Mouse (Mus musculus) CH12.LX (cell line): ENCODE measurements around the gene Stox2. TPM values are rescaled to one million over a fixed set of nuclear protein-coding genes. Genes with fewer than 3 reads are reported as not detected.

Experiments
- DNase-seq: peaks from one replicate; pipeline ENCODE4 v3.0.0-alpha.2; 2013; ENCODE audit errors: extremely low read depth
- H3K27ac ChIP-seq: 2 replicates; pipeline ENCODE4 v1.5.1; 2012; ENCODE audit warnings: low read depth, mild to moderate bottlenecking, control low read depth, moderate library complexity; ENCODE audit not compliant: insufficient read depth
- H3K27me3 ChIP-seq: replicated peaks from 2 replicates; pipeline ENCODE3; 2012; ENCODE audit warnings: inconsistent platforms
- H3K36me3 ChIP-seq, 2 experiments: replicated peaks in 1 of 2; 2 replicates each; pipeline versions ENCODE3 to v1.6.1; 2012; ENCODE audit warnings: inconsistent platforms in 1 of 2, low read length in 1 of 2, mild to moderate bottlenecking in 1 of 2, mixed read lengths in 1 of 2, moderate library complexity in 1 of 2; ENCODE audit not compliant: control insufficient read depth in 1 of 2, insufficient read depth in 1 of 2
- H3K4me1 ChIP-seq, 2 experiments: 2 replicates each; pipeline ENCODE4 v1.6.1; 2012; ENCODE audit warnings: inconsistent platforms in 1 of 2, moderate library complexity in 1 of 2; ENCODE audit not compliant: insufficient read depth in 2 of 2, control insufficient read depth in 1 of 2
- H3K4me2 ChIP-seq: 2 replicates; pipeline ENCODE4 v1.6.1; 2012; ENCODE audit warnings: low read depth, mild to moderate bottlenecking, control low read depth; ENCODE audit not compliant: poor library complexity, insufficient read depth, severe bottlenecking
- H3K4me3 ChIP-seq, 3 experiments: fragments of 150-350 bp in 1 of 3; sonication (generic) in 1 of 3; replicated peaks in 1 of 3; 2 replicates each; pipeline versions ENCODE3 to v1.5.1; 2011 to 2012; ENCODE audit warnings: low read depth in 2 of 3, low read length in 2 of 3, mild to moderate bottlenecking in 2 of 3, moderate library complexity in 2 of 3, control low read depth in 1 of 3, improper control_type of control experiment in 1 of 3, inconsistent platforms in 1 of 3, mixed read lengths in 1 of 3; ENCODE audit not compliant: poor library complexity in 1 of 3
- H3K79me2 ChIP-seq: replicated peaks from 2 replicates; pipeline ENCODE4 v1.6.1; 2012; ENCODE audit warnings: mild to moderate bottlenecking, moderate library complexity; ENCODE audit not compliant: control insufficient read depth, poor library complexity, insufficient read depth, severe bottlenecking; ENCODE audit errors: extremely low read depth
- H3K9ac ChIP-seq: 2 replicates; pipeline ENCODE4 v1.6.1; 2012; ENCODE audit warnings: low read depth, mild to moderate bottlenecking, control low read depth, moderate library complexity; ENCODE audit not compliant: insufficient read depth
- H3K9me3 ChIP-seq: replicated peaks from 2 replicates; pipeline ENCODE3; 2012; ENCODE audit warnings: low read length, inconsistent platforms, mixed read lengths
- CHD1 ChIP-seq: IDR thresholded peaks from 2 replicates; pipeline ENCODE4 v1.6.1; 2012; ENCODE audit warnings: low read depth, low read length, improper control_type of control experiment, inconsistent platforms
- ELF1 ChIP-seq: IDR thresholded peaks from 2 replicates; pipeline ENCODE4 v1.6.1; 2014; ENCODE audit warnings: low read depth, mild to moderate bottlenecking, inconsistent platforms, low read length, improper control_type of control experiment
- EP300 ChIP-seq: IDR thresholded peaks from 2 replicates; pipeline ENCODE4 v1.6.1; 2011; ENCODE audit warnings: low read length, improper control_type of control experiment
- ETS1 ChIP-seq: conservative IDR thresholded peaks from 2 replicates; pipeline ENCODE4 v1.6.1; 2012; ENCODE audit warnings: low read depth, mild to moderate bottlenecking, inconsistent platforms, low read length, improper control_type of control experiment, moderate library complexity
- JUND ChIP-seq: conservative IDR thresholded peaks from 2 replicates; pipeline ENCODE4 v1.6.1; 2011; ENCODE audit warnings: low read depth, low read length, improper control_type of control experiment
- MAX ChIP-seq: IDR thresholded peaks from 2 replicates; pipeline ENCODE4 v1.6.1; 2011; ENCODE audit warnings: low read length, improper control_type of control experiment
- MAZ ChIP-seq: IDR thresholded peaks from 2 replicates; pipeline ENCODE4 v1.6.1; 2012; ENCODE audit warnings: low read depth, mild to moderate bottlenecking, inconsistent platforms, low read length, improper control_type of control experiment, moderate library complexity
- MEF2A ChIP-seq: IDR thresholded peaks from 2 replicates; pipeline ENCODE4 v1.6.1; 2014; ENCODE audit warnings: low read depth, mild to moderate bottlenecking, inconsistent platforms, low read length, improper control_type of control experiment, borderline replicate concordance
- MXI1 ChIP-seq: IDR thresholded peaks from 2 replicates; pipeline ENCODE4 v1.6.1; 2011; ENCODE audit warnings: mild to moderate bottlenecking, low read depth, low read length, improper control_type of control experiment
- NELFE ChIP-seq: IDR thresholded peaks from 2 replicates; pipeline ENCODE4 v1.6.1; 2011; ENCODE audit warnings: low read depth, low read length, improper control_type of control experiment
- POLR2AphosphoS2 ChIP-seq: IDR thresholded peaks from 2 replicates; pipeline ENCODE4 v1.6.1; 2011; ENCODE audit warnings: low read depth, low read length, improper control_type of control experiment
- RAD21 ChIP-seq: IDR thresholded peaks from 2 replicates; pipeline ENCODE4 v1.6.1; 2011; ENCODE audit warnings: low read depth, mild to moderate bottlenecking, low read length, improper control_type of control experiment, moderate library complexity
- TBP ChIP-seq: conservative IDR thresholded peaks from 2 replicates; pipeline ENCODE4 v1.6.1; 2011; ENCODE audit warnings: low read depth, low read length, improper control_type of control experiment
- UBTF ChIP-seq: IDR thresholded peaks from 2 replicates; pipeline ENCODE4 v1.6.1; 2012; ENCODE audit warnings: low read depth, mild to moderate bottlenecking, inconsistent platforms, low read length, improper control_type of control experiment, moderate library complexity
- USF1 ChIP-seq: IDR thresholded peaks from 2 replicates; pipeline ENCODE4 v1.6.1; 2014; ENCODE audit warnings: low read depth, mild to moderate bottlenecking, inconsistent platforms, low read length, improper control_type of control experiment
- USF2 ChIP-seq: conservative IDR thresholded peaks from 2 replicates; pipeline ENCODE4 v1.6.1; 2011; ENCODE audit warnings: low read depth, low read length, improper control_type of control experiment
- ZC3H11A ChIP-seq: IDR thresholded peaks from 2 replicates; pipeline ENCODE4 v1.6.1; 2012; ENCODE audit warnings: low read depth, mild to moderate bottlenecking, inconsistent platforms, low read length, improper control_type of control experiment
- ZKSCAN1 ChIP-seq: IDR thresholded peaks from 2 replicates; pipeline ENCODE4 v1.6.1; 2012; ENCODE audit warnings: low read depth, inconsistent platforms, low read length, improper control_type of control experiment, borderline replicate concordance
- ZNF384 ChIP-seq: IDR thresholded peaks from 2 replicates; pipeline ENCODE4 v1.6.1; 2012; ENCODE audit warnings: low read depth, low read length, improper control_type of control experiment, inconsistent platforms
- dilution Hi-C: fragments of 300-500 bp; cut with MboI; formaldehyde crosslinking; loops from 2 replicates; pipeline ENCODE4 v1.14.3; 2020; ENCODE audit warnings: low sequenced_read_pairs; ENCODE audit not compliant: extremely low pct_unique_long_range_greater_than_20kb, extremely low pct_ligation_motif_present
- in situ Hi-C: fragments of 300-500 bp; cut with MboI; formaldehyde crosslinking; loops from 3 replicates; pipeline ENCODE4 v1.14.3; 2019; ENCODE audit warnings: low sequenced_read_pairs, low pct_ligation_motif_present, low pct_unique_long_range_greater_than_20kb, mixed read lengths
- polyA plus RNA-seq: library from polyadenylated mRNA; unstranded; fragments of >175 nt; gene quantifications from 2 replicates; pipeline ENCODE4 v1.2.1, GENCODE M21; 2012; ENCODE audit warnings: low read depth; ENCODE audit not compliant: insufficient read length
- total RNA-seq, 2 experiments: library from RNA; depleted of rRNA; stranded (reverse); fragments of 300-350 nt in 1 of 2; fragments of >200 nt in 1 of 2; gene quantifications; 2 replicates each; pipeline ENCODE4 v1.2.3; 2012 to 2014

Gene Stox2
- total and polyA plus RNA-seq, 3 experiments, result 0.23 to 1.0 (median 0.42) TPM

- dilution Hi-C loops, result no loop called here
- Histone ChIP-seq H3K36me3 (no peaks in the 10 kb centered on the region), H3K4me3 (no peak overlapping the region), H3K9me3 (no peaks in the 10 kb centered on the region), H3K79me2 (no peaks in the 10 kb centered on the region), H3K9ac (no peak overlapping the region), H3K27ac (no peak overlapping the region), H3K27me3 (no peaks in the 10 kb centered on the region), H3K4me1 (peaks cover 0 to 2% of the 10 kb centered on the region in 2 experiments; a peak in 2 of 4 replicates), H3K4me2 (no peak overlapping the region)
- no peak for DNase-seq
- TF ChIP-seq POLR2AphosphoS2 (no peak), NELFE (no peak), CHD1 (no peak), TBP (no peak), MEF2A (no peak), USF2 (no peak), MXI1 (no peak), MAX (no peak), ZKSCAN1 (no peak), MAZ (no peak), ZNF384 (no peak), ETS1 (no peak), EP300 (no peak)
- in situ Hi-C loops, result no loop called here
Measured at GRCm38 (mm10) chr8:47363271-47363670, 82.9 kb downstream of the Stox2 start.

DNA sequence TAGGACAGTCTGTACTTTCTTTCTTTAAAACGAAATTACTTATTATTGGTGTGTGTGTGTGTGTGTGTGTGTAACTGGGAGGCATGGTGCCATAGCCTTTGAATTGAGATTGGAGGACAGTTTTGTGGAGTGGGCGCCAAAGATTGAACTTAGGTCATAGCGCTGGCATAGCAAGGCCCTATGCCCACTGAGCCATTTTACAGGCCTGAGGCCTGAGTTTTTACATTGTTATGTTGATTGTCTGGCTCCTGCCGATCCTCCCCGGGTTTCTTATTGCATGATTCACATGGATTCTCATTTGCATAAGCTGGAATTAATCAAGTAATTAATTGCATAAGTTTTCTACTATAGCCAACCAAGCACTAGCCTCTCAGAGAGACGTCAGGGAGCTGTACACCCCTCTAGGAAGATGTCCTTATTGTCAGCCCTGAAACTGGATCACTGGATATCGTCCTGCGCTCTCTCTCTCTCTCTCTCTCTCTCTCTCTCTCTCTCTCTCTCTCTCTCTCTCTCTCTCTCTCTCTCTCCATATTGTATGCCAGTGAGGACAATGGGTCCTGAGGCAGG, 90.7 kb downstream of the Stox2 start:
- Histone ChIP-seq H3K4me2 (no peak overlapping the region), H3K27me3 (no peaks in the 10 kb centered on the region), H3K79me2 (no peaks in the 10 kb centered on the region), H3K4me3 (no peak overlapping the region), H3K36me3 (no peaks in the 10 kb centered on the region), H3K9me3 (no peaks in the 10 kb centered on the region), H3K4me1 (no peaks in the 10 kb centered on the region), H3K27ac (no peak overlapping the region), H3K9ac (no peak overlapping the region)
- dilution Hi-C loops (no loop called here), in situ Hi-C loops (no loop called here)
- no peak for TF ChIP-seq USF2
- TF ChIP-seq ELF1, result no peak
- TF ChIP-seq UBTF, result no peak
- TF ChIP-seq ZC3H11A, result no peak
- no peak for TF ChIP-seq NELFE
- no peak for TF ChIP-seq RAD21
- TF ChIP-seq ZKSCAN1, result no peak
- TF ChIP-seq USF1, result no peak
- TF ChIP-seq JUND, result no peak
- DNase-seq, result no peak
